ENCODE assay signal across 20 mouse cellular contexts in the genomic region with DNA sequence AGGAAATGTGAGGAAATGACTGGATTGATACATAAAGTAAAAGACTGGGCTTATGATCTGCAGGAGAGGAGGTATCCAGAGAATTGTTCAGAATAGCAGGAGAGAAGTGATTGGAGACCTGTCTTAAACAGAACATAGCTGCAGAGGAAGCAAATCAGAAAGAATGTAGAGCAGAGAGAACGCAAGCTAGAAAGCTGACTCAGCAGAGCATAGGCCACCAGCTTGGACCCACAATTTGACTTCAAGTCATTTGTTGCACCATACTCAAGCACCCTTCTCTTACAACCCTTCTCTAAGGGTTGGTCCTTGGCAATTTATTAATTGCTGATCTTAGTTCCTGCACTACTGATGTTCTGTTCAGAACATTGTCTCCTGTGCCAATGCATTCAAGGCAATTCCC.
A peak's percentile ranks its signal among the peaks of the same experiment; 100 is the strongest.
DNase-seq lines count a peak whose midpoint lies in the region; ATAC-seq and TF ChIP-seq lines count a peak whose summit lies in the region.
"Had no signal": no experiment of that assay in that cellular context is flagged by ENCODE, and none has a peak within 500 bp of the region (broad histone marks: within the 10 kb centered on the region; RNA-seq: fewer than 3 reads in every experiment).

No protein-coding gene starts in this region.

- no peak overlapping the region for H3K4me3 ChIP-seq in CH12.LX (replicated peaks in 1 of 3; ENCODE audit: low read depth in 2 of 3, low read length in 2 of 3, poor library complexity in 1 of 3)
- H3K4me3 ChIP-seq in ES-E14 (ENCODE audit: insufficient read depth in 1 of 2, low read depth in 1 of 2, low read length in 2 of 2, poor library complexity in 1 of 2, severe bottlenecking in 1 of 2): no peak overlapping the region

- no peak overlapping the region for H3K4me2 ChIP-seq in CH12.LX (ENCODE audit: insufficient read depth, low read depth, poor library complexity, severe bottlenecking)

- no peak for TF ChIP-seq EP300 in CH12.LX (IDR thresholded peaks at IDR 0.05; ENCODE audit: low read length)

- H3K9me3 ChIP-seq in CH12.LX (replicated peaks; ENCODE audit: low read length) (no peaks in the 10 kb centered on the region), ES-E14 (ENCODE audit: control insufficient read depth, insufficient read depth, low read depth, low read length) (no peaks in the 10 kb centered on the region)
- H3K9me3 ChIP-seq: G1E had no signal

- no peaks in the 10 kb centered on the region for H3K36me3 ChIP-seq in CH12.LX (replicated peaks in 1 of 2; ENCODE audit: control insufficient read depth in 1 of 2, insufficient read depth in 1 of 2, low read length in 1 of 2)
- H3K36me3 ChIP-seq in ES-E14 (ENCODE audit: control insufficient read depth, insufficient read depth, low read length, poor library complexity, severe bottlenecking): no peaks in the 10 kb centered on the region
- H3K36me3 ChIP-seq: G1E had no signal

- no peak for TF ChIP-seq POLR2A in CH12.LX (IDR thresholded peaks at IDR 0.05; ENCODE audit: low read depth, low read length)

- no peaks in the 10 kb centered on the region for H3K27me3 ChIP-seq in CH12.LX (replicated peaks)
- H3K27me3 ChIP-seq: Patski had no signal

- TF ChIP-seq CTCF in CH12.LX (conservative IDR thresholded peaks at IDR 0.05 in 1 of 2, IDR thresholded peaks at IDR 0.05 in 1 of 2; ENCODE audit: low read depth in 2 of 2, low read length in 2 of 2): no peak

- dilution Hi-C loops in CH12.LX (cut with MboI; ENCODE audit: extremely low pct_ligation_motif_present, extremely low pct_unique_long_range_greater_than_20kb, low sequenced_read_pairs): no loop called here

- in situ Hi-C loops in CH12.LX (cut with MboI; ENCODE audit: low pct_ligation_motif_present, low pct_unique_long_range_greater_than_20kb, low sequenced_read_pairs) (no loop called here), ES-E14 (cut with MboI; ENCODE audit: low sequenced_read_pairs in 2 of 2, unreplicated experiment in 2 of 2) (no loop called here)

- peaks cover 0 to 3% of the 10 kb centered on the region in 2 experiments; a peak in 1 of 4 replicates for H3K4me1 ChIP-seq in CH12.LX (ENCODE audit: control insufficient read depth in 1 of 2, insufficient read depth in 2 of 2)
- H3K4me1 ChIP-seq in ES-E14 (ENCODE audit: control insufficient read depth in 2 of 2, insufficient read depth in 2 of 2, low read length in 2 of 2, poor library complexity in 1 of 2): no peaks in the 10 kb centered on the region

- intact Hi-C loops in left cerebral cortex, postnatal 36 days (cut with DNase I): no loop called here

- TF ChIP-seq RAD21 in CH12.LX (IDR thresholded peaks at IDR 0.05; ENCODE audit: low read depth, low read length): no peak

- no peaks in the 10 kb centered on the region for H3K79me2 ChIP-seq in CH12.LX (replicated peaks; ENCODE audit: control insufficient read depth, extremely low read depth, insufficient read depth, poor library complexity, severe bottlenecking)

- H3K9ac ChIP-seq in CH12.LX (ENCODE audit: insufficient read depth, low read depth): no peak overlapping the region
- no peak overlapping the region for H3K9ac ChIP-seq in ES-E14 (ENCODE audit: insufficient read depth, low read depth, low read length, poor library complexity, severe bottlenecking)

- H3K27ac ChIP-seq in CH12.LX (ENCODE audit: insufficient read depth, low read depth) (no peak overlapping the region), ES-E14 (ENCODE audit: insufficient read depth, low read depth, low read length, poor library complexity, severe bottlenecking) (no peak overlapping the region)

- DNase-seq in CH12.LX (ENCODE audit: extremely low read depth) (no peak), ES-E14 (ENCODE audit: low read depth, low spot score) (no peak)
- no peak for DNase-seq in left cerebral cortex, postnatal 36 days (ENCODE audit: low spot score in 2 of 2)
- DNase-seq: adrenal gland, adult 2 months; adrenal gland, adult 8-10 months; adrenal gland, postnatal 10 days; adrenal gland, postnatal 14 days; adrenal gland, postnatal 25 days; adrenal gland, postnatal 36 days; B cell, adult 2 months; cerebellum, adult 11 months; cerebellum, adult 11-12 months; cerebellum, adult 18-20 months; cerebellum, adult 2 months; cerebellum, adult 8-10 months; cerebellum, adult 9-10 months had no signal

- no peak for ATAC-seq in CD4-positive, CD25-positive, alpha-beta regulatory T cell, adult 4 months
- ATAC-seq: activated CD4-positive, CD25-positive, alpha-beta regulatory T cell, adult 4 months had no signal

TF ChIP-seq in CH12.LX, 34 proteins besides CTCF, POLR2A, EP300 and RAD21:
- TF ChIP-seq MAFK (IDR thresholded peaks at IDR 0.05; ENCODE audit: insufficient replicate concordance, low read length) (peak; percentile 70), SMC3 (IDR thresholded peaks at IDR 0.05; ENCODE audit: low read depth, low read length) (no peak)

TF ChIP-seq in ES-E14, 5 proteins besides CTCF, POLR2A, EP300 and RAD21:
- TF ChIP-seq HCFC1 (IDR thresholded peaks at IDR 0.05; ENCODE audit: borderline replicate concordance, insufficient read depth, low read length) (no peak), MAFK (IDR thresholded peaks at IDR 0.05; ENCODE audit: insufficient read depth, low read depth, low read length) (peak; percentile 68; the same call in 1 of the 2 replicates)
